Comparison of ENCODE assay signal across 11 mouse cellular contexts in genomic region chr11:22872307-22872680, GRCm38 (mm10). TPM values are rescaled to one million over a fixed set of nuclear protein-coding genes. Genes with fewer than 3 reads are reported as not detected.
DNase-seq lines count a peak whose midpoint lies in the region; ATAC-seq and TF ChIP-seq lines count a peak whose summit lies in the region.
"Had no signal": no experiment of that assay in that cellular context is flagged by ENCODE, and none has a peak within 500 bp of the region (broad histone marks: within the 10 kb centered on the region; RNA-seq: fewer than 3 reads in every experiment).

No protein-coding gene starts in this region.

- H3K27me3 ChIP-seq in heart, embryonic 13.5 days (replicated peaks), result no peaks in the 10 kb centered on the region
- H3K27me3 ChIP-seq in lung, embryonic 14.5 days (ENCODE audit: insufficient read depth, low read length), result no peaks in the 10 kb centered on the region
- no peaks in the 10 kb centered on the region for H3K27me3 ChIP-seq in myocyte (ENCODE audit: control insufficient read depth, insufficient read depth, insufficient read length)
- H3K27me3 ChIP-seq: forebrain, embryonic 12.5 days; stomach, embryonic 15.5 days had no signal

- H3K36me3 ChIP-seq in heart, embryonic 13.5 days, result no peaks in the 10 kb centered on the region
- no peaks in the 10 kb centered on the region for H3K36me3 ChIP-seq in lung, embryonic 14.5 days (ENCODE audit: insufficient read depth)
- H3K36me3 ChIP-seq in myocyte (ENCODE audit: control insufficient read depth, insufficient read depth), result no peaks in the 10 kb centered on the region
- H3K36me3 ChIP-seq: forebrain, embryonic 12.5 days; stomach, embryonic 15.5 days had no signal

- no peak overlapping the region for H3ac ChIP-seq in myocyte (ENCODE audit: control insufficient read depth, insufficient read length)

- WGBS in heart, embryonic 13.5 days, result 34% methylated on average over 4 of the region's 4 CpGs
- 34% methylated on average over 4 of the region's 4 CpGs for WGBS in lung, embryonic 14.5 days

- no peak for TF ChIP-seq POLR2A in myocyte (IDR thresholded peaks at IDR 0.05; ENCODE audit: insufficient read length, low read depth)

- H3K4me2 ChIP-seq in heart, embryonic 13.5 days, result peak overlapping the region; percentile 45
- H3K4me2 ChIP-seq in lung, embryonic 14.5 days, result peak overlapping the region; percentile 41
- H3K4me2 ChIP-seq in myocyte (ENCODE audit: low read depth), result peak overlapping the region; percentile 51
- H3K4me2 ChIP-seq: forebrain, embryonic 12.5 days had no signal

- H3K9me3 ChIP-seq in heart, embryonic 13.5 days, result no peaks in the 10 kb centered on the region
- H3K9me3 ChIP-seq in lung, embryonic 14.5 days (ENCODE audit: low read depth, low read length), result no peaks in the 10 kb centered on the region
- H3K9me3 ChIP-seq: forebrain, embryonic 12.5 days; stomach, embryonic 15.5 days had no signal

- H3K79me2 ChIP-seq in myocyte (ENCODE audit: control insufficient read depth, insufficient read depth), result no peaks in the 10 kb centered on the region

- no peak for DNase-seq in heart, adult 18-20 months
- DNase-seq in lung, embryonic 14.5 days, result no peak
- DNase-seq in lung, postnatal 36 days, result no peak
- DNase-seq in adipocyte (ENCODE audit: low spot score), result no peak
- DNase-seq in urinary bladder, postnatal 10 days (ENCODE audit: low spot score), result no peak
- DNase-seq: adrenal gland, adult 2 months had no signal

- H3K4me1 ChIP-seq in heart, embryonic 13.5 days, result peaks cover 26% of the 10 kb centered on the region
- H3K4me1 ChIP-seq in lung, embryonic 14.5 days (ENCODE audit: insufficient read depth), result 0 out of 2 replicates have a peak, but pooled peaks cover 6% of the 10 kb centered on the region
- H3K4me1 ChIP-seq: forebrain, embryonic 12.5 days; stomach, embryonic 15.5 days had no signal

- peak overlapping the region; percentile 65 for H3K27ac ChIP-seq in heart, embryonic 13.5 days (replicated peaks)
- H3K27ac ChIP-seq in lung, embryonic 14.5 days (ENCODE audit: low read depth), result peak overlapping the region; percentile 12
- H3K27ac ChIP-seq: forebrain, embryonic 12.5 days; stomach, embryonic 15.5 days had no signal

- no peak for TF ChIP-seq CTCF in lung, embryonic 14.5 days (IDR thresholded peaks at IDR 0.05; ENCODE audit: low read depth)

- peak overlapping the region; percentile 20; the same call in 1 of the 2 replicates for H3K4me3 ChIP-seq in heart, embryonic 13.5 days
- 0 out of 2 replicates have a peak overlapping the region, but pooled peaks have one; percentile 8 for H3K4me3 ChIP-seq in lung, embryonic 14.5 days (ENCODE audit: low read depth, low read length)
- no peak overlapping the region for H3K4me3 ChIP-seq in myocyte
- H3K4me3 ChIP-seq: forebrain, embryonic 12.5 days; stomach, embryonic 15.5 days had no signal

- no peak overlapping the region for H3K9ac ChIP-seq in heart, embryonic 13.5 days
- H3K9ac ChIP-seq in lung, embryonic 14.5 days, result no peak overlapping the region
- H3K9ac ChIP-seq: forebrain, embryonic 12.5 days; stomach, embryonic 15.5 days had no signal

- no peak for ATAC-seq in heart, embryonic 13.5 days (ENCODE audit: extremely low read depth, insufficient number of reproducible peaks, low FRiP score, low TSS enrichment)
- ATAC-seq in lung, embryonic 14.5 days (ENCODE audit: insufficient read depth), result no peak
- peak; percentile 49 for ATAC-seq in inflammation-experienced regulatory T-cells, adult 6 months

TF ChIP-seq in myocyte, 11 proteins besides CTCF, POLR2A, EP300 and RAD21:
- TF ChIP-seq E2F4 (IDR thresholded peaks at IDR 0.05; ENCODE audit: insufficient read depth), result no peak
- TF ChIP-seq POLR2AphosphoS2 (IDR thresholded peaks at IDR 0.05; ENCODE audit: insufficient read length, low read depth), result no peak
- TF ChIP-seq SRF (IDR thresholded peaks at IDR 0.05; ENCODE audit: control insufficient read depth, insufficient read length, low read depth), result no peak
- TF ChIP-seq TCF3 (IDR thresholded peaks at IDR 0.05; ENCODE audit: insufficient read length, low read depth), result no peak
- TF ChIP-seq USF1 (IDR thresholded peaks at IDR 0.05; ENCODE audit: low read depth), result no peak
- TF ChIP-seq MYOD1 (IDR thresholded peaks at IDR 0.05; ENCODE audit: control insufficient read depth in 1 of 3, insufficient read length in 2 of 3, low read depth in 2 of 3), result no peak
- no peak for TF ChIP-seq REST (IDR thresholded peaks at IDR 0.05; ENCODE audit: insufficient read depth, insufficient read length)
- TF ChIP-seq TCF12 (IDR thresholded peaks at IDR 0.05; ENCODE audit: insufficient read depth, poor library complexity, severe bottlenecking), result no peak
- TF ChIP-seq MYOG (IDR thresholded peaks at IDR 0.05; ENCODE audit: control insufficient read depth in 1 of 3, insufficient read depth in 1 of 3, insufficient read length in 2 of 3, low read depth in 2 of 3), result no peak
- TF ChIP-seq CEBPB (IDR thresholded peaks at IDR 0.05; ENCODE audit: insufficient read depth, poor library complexity, severe bottlenecking), result no peak
- TF ChIP-seq MAX (IDR thresholded peaks at IDR 0.05; ENCODE audit: low read depth), result no peak

RNA-seq across cellular contexts. Expression of gene B3gnt2, which starts 11.5 kb away (rescaled TPM):
- polyA plus RNA-seq in heart, embryonic 13.5 days (2015; fragmentation: Nextera tagmentation; extraction: Ambion mirVana), result 3.3 and 4.5 TPM in 2 replicates
- total RNA-seq in heart, adult 18-20 months (2021), result 1 to 10 TPM; 2.4 to 5.9 TPM
- polyA plus RNA-seq in lung, embryonic 14.5 days (2014; fragmentation: Nextera tagmentation; extraction: Ambion mirVana), result 7.2 and 7.5 TPM in 2 replicates
- polyA plus RNA-seq in inflammation-experienced regulatory T-cells, adult 6 months (2017; shearing (Covaris generic)), result 10 to 100 TPM in 1 of 3 experiments, 1 to 10 TPM in 2; 5.8 to 12.1 (median 7.6) TPM
- polyA plus RNA-seq in myocyte (2012; fragmentation: generic; extraction: Trizol), result 13.1 TPM
